Mouse (Mus musculus) inflammation-experienced regulatory T-cells, adult 6 months (primary cell): ENCODE data around the gene Dmp1. TPM values are rescaled to one million over a fixed set of nuclear protein-coding genes. Genes with fewer than 3 reads are reported as not detected.

Source experiments
- ATAC-seq: one replicate; pipeline ENCODE4 v1.8.0; 2017
- polyA plus RNA-seq, 3 experiments: library from polyadenylated mRNA; unstranded; fragments of 100-300 nt; shearing (Covaris generic); gene quantifications; one replicate each; pipeline ENCODE4 v1.2.1; 2017

Gene Dmp1
- not detected for polyA plus RNA-seq

DNA sequence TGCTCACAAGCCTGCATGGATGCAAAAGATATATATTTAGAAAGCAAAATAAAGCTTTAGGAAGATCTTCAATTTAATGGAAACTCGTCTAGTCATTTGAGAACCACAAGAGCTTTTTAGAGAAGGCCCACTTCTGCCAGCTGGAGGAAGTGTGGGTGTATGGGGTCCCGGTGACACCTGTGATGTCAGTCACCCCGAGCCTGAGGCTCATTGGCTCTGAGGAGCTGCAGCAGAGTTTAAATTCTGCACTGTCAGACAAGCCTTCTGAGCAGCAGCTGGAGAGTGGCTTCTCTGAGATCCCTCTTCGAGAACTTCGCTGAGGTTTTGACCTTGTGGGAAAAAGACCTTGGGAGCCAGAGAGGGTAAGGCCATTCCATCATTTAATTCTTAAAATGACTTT is at the start of gene Dmp1:
Gene Dmp1 (plus strand): TSS at position 263 of the 400 bp plus-strand sequence.
- no peak for ATAC-seq

DNA sequence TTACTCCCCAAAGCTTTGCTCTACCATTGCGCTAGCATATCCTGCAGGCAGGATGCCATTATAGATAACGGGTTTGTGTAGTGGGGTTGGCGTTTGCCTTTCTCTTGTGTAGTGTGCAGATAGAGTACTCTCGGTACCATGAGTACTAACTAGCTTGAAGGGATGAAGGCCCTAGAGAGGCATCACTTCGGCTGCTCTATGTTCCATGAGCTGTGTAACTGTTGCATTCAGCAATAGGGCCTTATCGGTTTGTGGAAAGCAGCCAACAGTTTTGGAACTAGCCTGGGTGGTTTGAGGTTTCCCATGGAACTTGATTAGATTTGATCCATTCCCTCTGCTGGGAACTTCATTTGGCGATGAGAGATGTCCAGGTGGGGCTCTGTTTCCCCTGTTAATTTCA is 44.7 kb upstream of the Dmp1 start:
- ATAC-seq = no peak

DNA sequence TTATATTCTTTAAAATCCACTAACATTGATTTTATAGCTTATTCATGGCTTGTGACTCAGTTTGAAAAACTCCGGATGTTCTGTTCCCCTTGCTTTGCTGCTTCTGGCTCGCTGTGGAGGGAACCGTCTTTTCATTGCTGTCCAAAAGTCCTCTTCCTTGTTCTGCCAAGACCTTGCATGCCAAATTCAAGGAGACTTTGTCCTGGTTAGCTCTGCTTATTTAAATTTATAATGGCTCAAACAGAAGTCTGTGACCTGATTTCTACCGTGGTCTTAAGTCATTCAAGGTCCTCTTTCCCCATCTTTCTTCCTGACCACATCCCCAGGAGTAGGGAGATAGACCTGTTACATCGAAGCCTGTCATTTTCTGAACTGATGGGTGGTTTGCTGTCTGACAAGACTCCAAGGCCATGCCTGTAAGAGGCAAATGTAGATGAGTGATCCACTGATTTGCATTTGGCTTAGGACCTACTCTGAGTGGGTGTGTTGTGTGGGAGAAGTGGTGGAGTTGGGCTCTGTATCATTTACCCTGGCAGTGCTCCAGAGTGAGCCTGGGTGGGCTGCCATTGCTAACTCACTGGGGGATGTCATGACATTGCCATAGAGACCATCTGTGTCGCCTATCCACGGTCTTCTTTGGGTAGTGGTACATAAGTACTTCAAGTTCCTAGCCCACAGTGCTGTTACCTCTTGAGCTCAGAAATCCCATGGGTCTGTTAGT is 43.9 kb upstream of the Dmp1 start:
- no peak for ATAC-seq

DNA sequence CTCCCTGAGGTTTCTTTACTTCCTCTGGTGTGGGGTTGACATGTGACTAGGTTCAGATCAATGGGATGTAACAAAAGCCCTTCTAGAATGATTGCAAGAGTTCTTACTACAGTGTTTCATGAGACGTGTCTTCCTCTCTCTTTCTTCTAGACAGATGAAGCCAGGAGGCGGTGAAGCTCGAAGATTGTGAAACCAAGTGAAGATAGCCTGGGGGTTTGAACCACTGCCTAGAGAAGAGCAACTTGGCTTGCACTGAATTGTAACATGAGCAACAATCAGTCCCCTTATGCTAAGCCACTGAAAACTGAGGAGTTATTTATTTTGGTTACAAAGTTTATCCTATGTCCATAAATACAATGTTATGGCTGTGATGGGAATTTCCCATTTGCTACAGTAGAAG is 41.8 kb upstream of the Dmp1 start:
- ATAC-seq = no peak

DNA sequence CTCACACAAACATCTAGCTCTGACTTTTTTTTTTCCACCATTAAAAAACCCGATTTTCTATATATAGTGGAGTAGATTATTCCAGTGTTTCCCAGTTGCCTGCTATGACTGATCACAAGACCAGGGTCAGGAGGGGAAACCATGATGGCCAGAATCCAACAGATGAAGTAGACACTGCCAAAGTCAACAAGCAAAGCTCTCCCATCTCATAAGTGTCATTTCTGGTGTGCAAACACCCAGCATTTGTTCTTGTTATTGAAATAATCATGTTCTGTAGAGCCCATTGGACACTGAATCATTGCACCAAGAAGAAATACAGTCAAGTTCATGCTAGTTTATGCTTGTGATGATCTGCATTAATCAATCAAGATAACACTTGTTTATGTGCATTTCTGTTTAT is 41.0 kb upstream of the Dmp1 start:
- ATAC-seq = no peak

DNA sequence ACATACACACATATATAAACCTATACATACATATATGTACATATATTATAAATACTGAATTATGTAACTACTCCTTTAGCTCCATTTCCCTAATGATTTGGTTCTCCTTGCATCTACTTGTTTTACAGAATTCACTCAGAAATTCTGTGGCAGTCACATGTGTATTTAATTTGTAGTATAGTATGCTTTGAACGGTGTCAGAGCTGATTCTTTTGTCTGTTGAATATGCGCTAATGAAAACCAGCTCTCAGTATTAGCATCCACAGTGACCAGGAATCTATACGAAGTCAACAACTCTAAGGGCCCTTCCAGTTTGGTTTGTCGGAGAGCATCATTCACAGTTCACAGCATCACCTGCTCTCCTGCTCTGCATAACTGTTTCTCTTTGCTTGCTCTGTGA is 38.9 kb upstream of the Dmp1 start:
- ATAC-seq = no peak

DNA sequence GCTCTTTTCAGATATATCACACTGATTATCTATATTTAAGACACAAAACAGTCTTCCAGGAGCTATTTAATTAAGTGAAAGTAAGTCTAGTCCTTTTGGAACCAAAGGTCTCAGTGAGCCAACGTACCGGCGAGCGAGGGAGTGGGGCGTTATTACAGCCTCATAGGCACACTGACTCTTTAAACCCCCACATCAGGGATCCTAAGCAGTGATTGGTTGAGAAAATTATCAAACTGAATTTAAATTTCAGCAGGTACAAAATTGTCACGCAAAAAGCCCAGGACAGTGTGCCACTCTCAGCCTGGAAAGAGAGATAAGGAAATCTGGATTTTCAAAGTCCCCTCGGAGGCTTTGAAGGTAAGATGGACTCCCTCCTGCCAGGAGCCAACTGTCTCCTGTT is 32.0 kb upstream of the Dmp1 start, which contains the start of gene Dspp:
Gene Dspp (plus strand): TSS at position 301 of the 400 bp plus-strand sequence.
- no peak for ATAC-seq

DNA sequence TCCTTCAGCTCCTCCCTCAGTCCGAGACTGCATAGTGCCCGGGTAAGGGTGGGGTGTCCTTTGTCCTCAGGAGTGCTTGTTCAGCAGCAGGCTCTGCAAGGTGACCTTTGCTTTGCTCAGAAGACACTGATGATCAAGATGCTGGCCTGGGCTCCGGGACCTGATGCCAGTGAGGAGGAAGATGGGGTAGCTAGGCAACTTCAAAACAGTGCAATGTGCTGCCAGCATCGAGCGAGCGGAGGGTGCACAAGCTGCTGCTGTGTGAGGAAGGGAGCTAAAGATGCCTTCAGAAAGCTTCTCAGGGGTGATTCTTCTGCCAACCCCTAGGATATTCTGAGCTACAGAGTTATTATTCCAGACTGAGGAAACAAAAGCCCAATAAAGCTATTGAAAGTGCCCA is 29.3 kb upstream of the Dmp1 start:
- ATAC-seq = no peak

DNA sequence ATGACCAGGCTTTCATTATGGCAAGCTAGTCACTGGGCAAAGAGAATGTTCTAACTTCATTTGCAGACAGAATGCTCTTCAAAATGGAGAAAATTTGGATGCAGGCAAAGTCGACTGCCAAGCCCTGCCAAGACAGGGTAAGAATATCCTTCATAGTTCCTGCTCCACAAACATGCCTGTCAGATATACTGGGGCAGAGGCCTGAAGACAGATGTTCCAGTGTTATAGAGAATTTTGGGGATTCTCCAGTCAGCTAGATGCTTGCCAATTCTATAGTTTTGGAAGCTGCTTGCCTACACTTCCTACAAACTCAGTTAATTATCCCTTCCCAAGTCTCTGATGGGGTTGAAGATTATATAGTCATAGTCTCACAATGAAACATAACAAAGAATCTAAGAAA is 18.7 kb upstream of the Dmp1 start:
- no peak for ATAC-seq

DNA sequence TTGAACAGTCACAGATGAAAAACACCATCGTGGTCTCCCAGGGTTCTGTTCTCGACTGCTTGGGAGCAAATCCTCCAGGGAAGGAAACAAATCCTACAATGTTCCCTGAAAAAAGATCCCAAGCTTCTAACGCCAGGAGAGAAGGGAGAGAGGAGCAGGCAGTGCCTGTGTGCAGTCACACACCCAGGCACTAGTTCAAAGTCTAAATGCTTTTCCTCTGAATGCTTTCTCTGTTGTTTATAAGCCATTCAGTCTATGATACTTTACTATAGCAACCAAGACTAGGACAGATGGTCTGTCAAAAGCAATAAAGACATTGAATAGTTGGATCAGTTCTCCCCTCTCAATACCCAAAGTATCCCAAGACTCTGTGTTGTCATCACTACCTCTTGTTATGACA is 15.1 kb upstream of the Dmp1 start:
- ATAC-seq = no peak

DNA sequence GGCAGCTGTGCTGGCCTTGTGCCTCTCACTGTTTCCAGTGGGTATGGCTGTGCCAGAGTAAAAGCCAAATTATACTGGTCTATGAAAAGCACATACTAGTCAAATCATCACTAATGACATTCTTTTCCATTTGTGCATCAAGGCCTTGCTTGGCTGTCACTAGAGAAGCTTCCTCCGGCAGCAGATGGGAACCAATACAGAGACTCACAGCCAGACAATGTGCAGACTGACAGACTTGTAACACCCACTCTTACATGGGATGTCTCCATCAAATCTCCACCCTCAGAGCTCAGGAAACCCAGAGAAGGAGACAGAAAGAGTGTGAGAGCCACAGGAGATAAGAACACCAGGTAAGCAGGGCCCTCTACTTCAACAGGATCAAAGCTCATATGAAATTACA is 7.3 kb upstream of the Dmp1 start:
- no peak for ATAC-seq

DNA sequence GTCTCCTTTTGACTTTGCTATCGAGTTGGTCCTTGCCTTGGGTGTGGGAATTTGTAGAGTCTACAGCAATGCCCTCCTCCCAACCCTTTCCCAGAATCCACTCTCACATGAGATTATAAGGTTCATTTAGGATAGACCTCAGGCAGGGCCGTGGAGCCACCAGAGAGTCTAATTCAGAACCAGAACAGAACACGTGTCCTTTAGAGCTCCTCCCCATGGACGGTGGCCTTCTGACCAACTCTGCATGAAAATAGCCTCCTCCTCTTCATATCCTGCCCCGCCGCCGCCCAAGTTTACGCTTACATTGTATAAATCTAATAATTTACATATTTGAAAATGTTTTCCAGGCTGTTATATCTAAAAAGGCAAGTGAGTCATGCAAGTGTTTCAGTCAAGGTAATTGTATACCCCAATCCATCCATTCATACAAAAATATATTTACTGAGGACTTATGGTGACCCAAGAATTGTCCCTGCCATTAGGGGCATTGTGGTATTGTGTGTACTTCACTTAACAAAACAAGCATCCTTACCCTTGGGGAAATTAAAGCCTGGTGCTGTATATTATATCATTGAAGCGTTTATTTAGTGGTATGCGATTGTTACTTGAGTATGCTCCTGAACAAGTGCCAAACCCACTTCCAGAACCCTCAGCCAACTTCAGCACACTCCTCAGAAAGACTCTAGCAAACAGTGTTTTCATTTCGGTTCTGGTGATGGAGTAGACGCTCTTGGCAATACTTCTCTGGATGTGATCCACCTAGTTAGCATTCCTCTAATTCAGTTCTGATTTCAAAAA is 1.1 kb upstream of the Dmp1 start:
- no peak for ATAC-seq

DNA sequence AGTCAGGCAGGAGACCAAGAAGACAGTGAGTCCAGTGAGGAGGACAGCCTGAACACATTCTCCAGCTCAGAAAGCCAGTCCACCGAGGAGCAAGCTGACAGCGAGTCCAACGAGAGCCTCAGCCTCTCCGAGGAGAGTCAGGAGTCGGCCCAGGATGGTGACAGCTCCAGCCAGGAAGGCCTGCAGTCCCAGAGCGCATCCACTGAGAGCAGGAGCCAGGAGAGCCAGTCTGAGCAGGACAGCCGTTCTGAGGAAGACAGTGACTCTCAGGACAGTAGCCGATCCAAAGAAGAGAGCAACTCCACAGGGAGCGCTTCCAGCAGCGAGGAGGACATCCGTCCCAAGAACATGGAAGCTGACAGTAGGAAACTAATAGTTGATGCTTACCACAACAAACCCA is 10.1 kb downstream of the Dmp1 start:
- no peak for ATAC-seq

DNA sequence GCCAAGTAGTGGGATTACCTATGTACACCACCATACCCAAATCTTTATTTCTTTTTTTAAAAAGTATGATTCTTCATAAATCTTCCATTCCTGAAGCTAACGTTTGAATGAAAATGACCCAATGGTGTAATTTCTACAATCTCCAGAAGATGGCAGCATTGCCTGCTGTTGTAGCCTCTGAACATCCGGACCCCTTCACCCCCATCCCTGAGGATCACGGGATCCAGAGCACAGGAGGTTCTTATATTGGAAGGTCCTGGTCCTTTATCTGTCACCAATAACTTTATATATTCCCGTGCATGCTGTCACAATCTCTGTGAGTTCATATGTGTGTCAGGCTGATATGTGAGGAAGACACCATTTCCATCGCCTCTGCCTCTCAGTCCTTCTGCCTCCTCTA is 16.5 kb downstream of the Dmp1 start:
- ATAC-seq = no peak

DNA sequence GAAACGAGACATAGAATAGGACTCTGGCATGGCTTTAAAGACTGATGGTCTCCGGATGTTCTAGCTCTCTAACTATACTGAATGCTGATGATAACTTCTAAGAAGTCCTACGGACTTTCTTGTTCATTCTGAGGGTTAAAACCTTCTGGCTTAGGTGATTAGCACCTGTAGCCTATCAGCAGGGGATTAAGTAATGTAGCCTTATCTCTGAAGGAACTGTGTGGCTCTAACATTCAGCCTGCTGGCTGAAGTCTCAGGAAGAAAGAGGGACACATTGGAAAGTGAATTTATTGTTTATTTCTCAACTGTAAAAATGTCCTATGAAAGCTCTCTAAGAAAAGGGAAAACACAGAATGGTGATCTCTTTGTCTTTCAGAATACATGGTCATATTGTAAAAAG is 21.9 kb downstream of the Dmp1 start:
- ATAC-seq = no peak

DNA sequence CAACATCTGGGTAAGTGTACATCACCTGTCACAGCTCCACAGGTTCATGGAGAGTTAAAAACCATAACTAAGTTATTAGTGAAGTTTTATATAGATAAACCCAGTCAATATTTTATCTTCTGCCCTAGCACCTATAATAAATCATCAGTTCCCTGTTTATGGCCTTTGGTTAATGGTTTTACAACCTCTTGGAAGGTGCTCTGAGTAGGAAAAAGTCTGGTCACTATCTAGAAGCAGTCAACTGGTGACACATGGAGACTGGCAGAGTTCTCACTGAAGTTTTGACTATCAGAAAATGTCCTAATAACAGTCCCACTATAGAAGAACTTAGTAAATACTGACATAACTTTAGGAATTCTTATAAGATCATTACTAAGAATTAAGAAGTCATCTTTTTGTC is 22.3 kb downstream of the Dmp1 start:
- ATAC-seq = no peak

DNA sequence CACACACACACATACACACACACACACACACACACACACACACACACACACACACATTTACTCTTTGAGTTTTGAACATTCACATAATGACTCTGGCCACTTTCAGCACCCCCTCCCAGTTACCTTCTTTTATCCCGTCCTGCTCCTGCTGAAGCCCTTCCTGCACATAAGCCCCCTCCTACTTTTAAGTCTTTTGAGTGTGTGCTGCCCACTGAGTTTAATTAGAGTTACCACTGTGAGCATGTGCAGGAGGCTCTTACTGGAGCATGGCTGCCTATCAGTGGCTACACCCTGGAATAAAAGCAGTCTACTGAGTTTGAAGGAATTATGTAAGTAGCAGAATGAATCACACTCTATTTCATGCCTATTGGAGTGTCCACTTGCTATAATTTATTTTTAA is 26.1 kb downstream of the Dmp1 start:
- ATAC-seq = no peak

DNA sequence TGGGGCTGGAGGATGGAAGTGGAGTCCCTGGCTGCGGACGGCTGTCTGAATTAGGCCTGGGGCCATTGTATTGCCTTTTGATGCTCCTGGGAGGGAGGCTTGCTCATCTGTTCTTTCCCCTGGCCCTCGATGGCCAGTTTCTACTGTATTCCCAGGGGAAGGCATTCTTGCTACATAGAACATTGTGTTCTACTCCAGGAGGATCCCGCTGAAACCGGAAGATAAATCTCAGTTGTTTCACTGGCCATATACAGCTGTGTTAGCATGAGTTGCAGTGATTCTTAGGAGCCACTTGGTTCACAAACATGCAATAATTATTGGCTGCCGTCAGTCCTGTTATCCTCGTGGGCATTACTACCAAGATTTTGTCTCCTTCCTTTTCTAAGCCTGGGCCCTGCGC is 34.3 kb downstream of the Dmp1 start:
- ATAC-seq = no peak

DNA sequence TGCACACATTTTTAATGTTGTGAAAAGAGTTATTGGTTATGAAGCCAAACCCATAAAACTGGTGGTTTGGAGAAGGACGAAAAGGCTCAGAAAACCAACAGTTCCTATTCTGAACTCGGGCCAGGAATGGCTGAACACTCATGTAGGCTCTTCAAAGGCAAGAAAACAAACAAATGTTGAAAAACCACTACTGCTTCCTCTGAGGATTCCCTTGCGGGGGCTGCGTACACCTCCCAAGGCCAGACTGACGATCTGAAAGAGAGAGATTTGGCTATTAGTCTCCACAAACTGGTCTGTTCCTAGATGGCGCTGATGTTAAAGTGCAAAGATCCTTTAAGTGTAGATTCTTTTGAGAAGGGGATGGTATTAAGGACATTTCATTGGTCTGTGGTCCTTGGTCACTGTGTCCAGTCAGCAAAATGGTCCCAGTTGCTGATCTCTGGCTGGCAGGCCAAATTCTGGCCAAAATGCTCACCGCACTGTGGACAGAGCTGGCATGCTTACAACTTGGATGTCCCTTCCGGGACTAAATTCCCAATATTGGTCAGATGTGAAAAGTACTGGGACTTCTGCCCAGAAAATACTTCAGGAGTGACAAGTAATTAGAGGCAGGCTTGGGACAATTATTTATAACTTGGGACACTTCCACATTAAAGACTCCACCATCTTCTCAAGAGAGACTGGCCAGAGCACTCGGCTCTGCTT is 37.4 kb downstream of the Dmp1 start:
- no peak for ATAC-seq

DNA sequence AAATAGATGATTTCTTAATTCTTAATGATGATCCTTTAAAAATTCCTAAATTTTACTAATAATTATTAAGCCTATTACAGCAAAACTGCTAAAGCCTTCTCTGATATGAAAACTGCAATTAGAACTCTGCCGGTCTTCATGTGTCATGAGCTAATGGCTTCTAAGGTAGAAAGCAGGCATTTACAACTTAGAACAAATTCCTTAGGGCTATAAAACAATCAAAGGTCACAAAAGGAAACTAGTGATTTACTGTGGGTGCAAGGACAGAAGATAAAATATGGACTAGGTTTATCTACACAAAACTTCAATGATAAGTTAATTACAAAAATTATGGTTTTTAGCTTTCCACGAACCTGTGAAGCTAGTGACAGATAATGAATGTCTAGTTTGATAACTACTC is 41.8 kb downstream of the Dmp1 start:
- no peak for ATAC-seq

DNA sequence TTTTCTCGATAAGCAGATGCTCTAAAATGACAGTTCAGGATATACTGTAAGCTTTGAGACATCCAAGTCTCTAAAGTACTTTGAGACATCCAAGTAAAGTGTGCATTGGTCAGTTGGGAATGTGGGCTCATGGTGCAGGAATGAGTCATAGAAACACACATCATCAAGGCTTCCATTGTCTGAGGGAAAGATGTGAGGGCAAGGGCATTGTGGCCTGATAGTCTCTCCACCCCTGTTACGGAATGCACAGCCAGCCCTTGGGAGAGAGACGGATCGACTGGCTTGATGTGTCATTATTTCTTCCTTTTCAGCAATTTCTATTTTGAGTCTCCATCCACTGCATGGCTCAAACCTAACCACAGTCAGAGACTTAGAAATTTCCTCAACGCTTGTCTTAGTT is 49.4 kb downstream of the Dmp1 start:
- ATAC-seq = no peak

DNA sequence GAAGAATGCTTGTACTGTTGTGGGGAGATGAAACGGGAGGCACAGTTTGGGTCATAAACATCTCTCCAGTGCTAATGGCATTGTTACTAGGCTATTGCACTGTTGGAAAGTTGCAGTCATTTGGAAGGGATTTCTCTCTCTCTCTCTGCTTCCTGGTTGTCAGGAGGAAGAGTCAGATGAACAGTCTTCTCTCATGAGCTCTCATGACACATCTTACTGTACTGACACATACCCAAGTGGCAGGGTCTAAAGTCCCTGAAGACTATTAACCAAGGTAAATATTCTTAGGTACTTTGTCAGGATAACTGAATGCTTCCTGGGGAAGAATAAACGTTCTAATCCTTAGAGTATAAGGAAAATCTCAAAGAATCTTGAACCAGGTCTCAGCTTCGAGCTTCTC is 54.2 kb downstream of the Dmp1 start:
- ATAC-seq = no peak

DNA sequence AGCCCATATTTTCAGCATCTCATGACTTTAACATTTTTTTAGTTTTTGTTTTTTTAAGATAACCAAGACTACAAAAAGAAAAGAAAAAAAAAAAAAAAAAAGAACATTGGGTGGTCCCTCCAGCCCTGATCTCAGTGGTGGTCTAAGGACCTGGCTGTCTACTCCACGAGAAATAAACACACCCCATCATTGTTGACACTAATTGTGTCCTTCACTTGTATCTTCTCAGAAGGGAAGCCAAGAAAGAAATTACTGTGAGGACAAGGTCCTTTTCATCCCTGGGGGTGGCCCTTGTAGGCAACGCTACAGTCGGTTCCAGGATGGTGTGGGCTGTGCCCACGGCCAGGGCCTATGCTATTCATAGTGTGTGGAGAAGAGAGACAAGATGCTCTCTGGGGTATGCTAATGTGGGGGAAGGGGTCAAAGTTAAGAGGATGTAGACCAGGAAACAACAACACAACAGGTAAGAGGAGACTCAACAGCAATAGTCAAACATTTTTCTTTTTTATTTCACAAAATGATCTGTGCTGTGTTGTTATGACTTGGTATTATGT is 59.6 kb downstream of the Dmp1 start:
- no peak for ATAC-seq
